Comparison of ENCODE assay signal across 20 mouse cellular contexts in the genomic region with DNA sequence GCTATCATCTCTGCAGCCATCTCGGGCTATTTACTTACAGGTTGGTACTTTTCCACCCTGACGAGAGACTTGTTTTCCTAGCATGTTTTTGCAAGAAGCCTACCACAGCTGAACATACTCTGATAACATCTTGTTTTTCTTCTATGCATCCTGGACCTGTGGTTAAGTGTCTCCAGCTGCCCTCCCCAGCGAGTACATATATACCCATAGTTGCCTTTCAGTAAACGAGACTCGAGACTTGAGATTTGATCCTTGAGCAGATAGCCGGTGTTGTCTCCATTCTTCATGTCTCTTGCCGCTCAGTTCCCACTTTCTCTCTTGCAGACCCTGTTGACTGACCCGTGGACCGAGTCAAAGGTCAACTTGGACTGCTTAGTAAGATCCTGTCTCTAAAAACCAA. TPM values are rescaled to one million over a fixed set of nuclear protein-coding genes. Genes with fewer than 3 reads are reported as not detected.
"Had no signal": no experiment of that assay in that cellular context is flagged by ENCODE, and none has a peak within 500 bp of the region (broad histone marks: within the 10 kb centered on the region; RNA-seq: fewer than 3 reads in every experiment).

No protein-coding gene starts in this region.

- H3K27me3 ChIP-seq: kidney, embryonic 15.5 days; limb, embryonic 12.5 days; limb, embryonic 15.5 days; neural tube, embryonic 13.5 days had no signal

- H3K4me2 ChIP-seq: kidney, embryonic 15.5 days; limb, embryonic 12.5 days; limb, embryonic 15.5 days; liver, embryonic 11.5 days; lung, embryonic 14.5 days; midbrain, embryonic 13.5 days; neural tube, embryonic 13.5 days had no signal

- H3K9ac ChIP-seq: kidney, embryonic 15.5 days; limb, embryonic 12.5 days; limb, embryonic 15.5 days; liver, embryonic 14.5 days; liver, postnatal 0 days; lung, embryonic 14.5 days; midbrain, embryonic 13.5 days; neural tube, embryonic 13.5 days had no signal

- H3K27ac ChIP-seq: kidney, embryonic 15.5 days; limb, embryonic 12.5 days; limb, embryonic 15.5 days; liver, embryonic 14.5 days; macrophage; midbrain, embryonic 13.5 days; neural tube, embryonic 13.5 days had no signal

- ATAC-seq: liver, postnatal 0 days; lung, postnatal 0 days; midbrain, embryonic 13.5 days; midbrain, embryonic 16.5 days had no signal

- H3K36me3 ChIP-seq: kidney, embryonic 15.5 days; limb, embryonic 12.5 days; limb, embryonic 15.5 days; midbrain, embryonic 13.5 days; neural tube, embryonic 13.5 days had no signal

- DNase-seq: kidney, adult 11 months; kidney, adult 8-10 months; kidney, postnatal 10 days; kidney, postnatal 36 days; left cerebral cortex, postnatal 4 days; lung, embryonic 14.5 days; thymus, adult 2 months; thymus, postnatal 14 days had no signal

- H3K9me3 ChIP-seq: kidney, embryonic 15.5 days; limb, embryonic 15.5 days; neural tube, embryonic 13.5 days had no signal

- H3K4me3 ChIP-seq: kidney, embryonic 15.5 days; limb, embryonic 12.5 days; limb, embryonic 15.5 days; midbrain, embryonic 13.5 days; neural tube, embryonic 13.5 days had no signal

- H3K4me1 ChIP-seq: midbrain, embryonic 13.5 days; neural tube, embryonic 13.5 days had no signal

RNA-seq across cellular contexts. Expression of a gene that starts 42.4 kb away (rescaled TPM):
- polyA plus RNA-seq: lung, postnatal 0 days; macrophage; spleen, adult 2 months had no signal
